Mouse (Mus musculus): Measurements from ENCODE around the gene Rhobtb3. TPM values are rescaled to one million over a fixed set of nuclear protein-coding genes. Genes with fewer than 3 reads are reported as not detected.
"Not testable (repeated sequence)": the region's sequence is repeated elsewhere in the genome, so short reads cannot be mapped to it uniquely, and the experiment has no call there.

Rhobtb3 gene
- total RNA-seq, 2 experiments from 2014 or later: 0.30 to 1.3 TPM

DNA sequence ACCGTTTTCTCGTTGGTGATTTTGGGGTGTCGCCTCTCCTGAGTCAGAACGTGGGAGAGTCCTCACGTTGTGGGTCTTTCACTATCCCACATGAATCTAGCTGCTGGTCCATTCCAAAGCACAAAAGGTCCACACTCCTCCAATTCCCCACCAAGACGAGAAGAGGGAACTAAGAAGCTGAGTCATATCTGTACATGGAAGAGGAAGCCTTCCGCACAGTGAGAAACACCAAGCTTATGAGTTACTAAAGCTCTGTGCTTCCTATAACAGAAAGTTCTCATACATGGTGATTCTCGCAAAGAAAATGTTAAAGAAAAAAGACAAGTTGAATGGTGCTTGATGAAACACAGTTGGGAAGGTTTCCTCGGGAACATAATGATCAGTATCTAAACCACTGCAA, 120.5 kb downstream of the Rhobtb3 start:
- ATAC-seq (replicated peaks; ENCODE audit: low FRiP score, poor library complexity, severe bottlenecking): no peak

DNA sequence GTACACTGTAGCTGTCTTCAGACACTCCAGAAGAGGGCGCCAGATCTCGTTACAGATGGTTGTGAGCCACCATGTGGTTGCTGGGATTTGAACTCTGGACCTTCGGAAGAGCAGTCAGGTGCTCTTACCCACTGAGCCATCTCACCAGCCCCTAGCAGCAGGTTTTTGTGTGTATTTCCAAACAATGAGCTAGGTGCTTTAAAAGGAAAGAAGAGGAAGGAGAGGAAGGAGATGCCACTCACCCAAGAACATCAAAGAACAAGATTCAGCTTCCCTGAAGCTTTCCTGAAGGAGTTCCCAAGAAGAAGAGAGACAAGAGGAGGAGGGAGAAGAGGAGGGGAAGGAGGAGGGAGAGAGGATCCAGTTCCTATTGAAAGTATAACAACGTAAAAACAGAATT, 121.4 kb downstream of the Rhobtb3 start:
- not testable (repeated sequence) for ATAC-seq (replicated peaks; ENCODE audit: low FRiP score, poor library complexity, severe bottlenecking)

DNA sequence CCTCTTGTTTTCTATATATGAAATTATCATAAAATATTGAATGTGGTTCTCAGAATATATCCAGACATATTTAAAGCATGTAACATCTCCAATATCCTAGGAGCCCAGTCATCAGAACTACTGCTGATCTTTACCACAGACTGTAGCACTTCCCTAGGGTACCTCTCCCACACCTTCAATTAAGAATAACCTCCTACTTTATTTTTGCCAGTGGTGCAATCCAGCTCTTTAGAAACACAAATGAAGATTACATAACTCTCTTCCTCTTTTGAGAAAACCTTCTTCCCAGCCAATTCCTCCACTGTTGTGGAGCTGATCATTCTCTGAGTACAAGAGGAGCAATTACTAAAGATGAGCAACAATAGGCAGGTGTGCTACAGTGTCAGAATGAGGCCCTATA, 123.8 kb downstream of the Rhobtb3 start:
- no peak for ATAC-seq (replicated peaks; ENCODE audit: low FRiP score, poor library complexity, severe bottlenecking)

Other genes starting within 250 kb of the Rhobtb3 start
- gene Ell2, start 237.2 kb downstream of the Rhobtb3 start, total RNA-seq (2015; ENCODE audit: low replicate concordance): 78.4 and 114 TPM in 2 replicates
- gene Ell2, start 237.2 kb downstream of the Rhobtb3 start, total RNA-seq (2017; ENCODE audit: low replicate concordance): 46.5 and 46.8 TPM in 2 replicates
- 62.9 and 66.7 TPM in 2 replicates for gene Glrx, start 104.1 kb downstream of the Rhobtb3 start, total RNA-seq (2015; ENCODE audit: low replicate concordance)
- 18.9 and 34.6 TPM in 2 replicates for gene Glrx, start 104.1 kb downstream of the Rhobtb3 start, total RNA-seq (2017; ENCODE audit: low replicate concordance)
- not detected in 2 replicates for gene Spata9, start 23.2 kb upstream of the Rhobtb3 start, total RNA-seq (2015; ENCODE audit: low replicate concordance)
- not detected in 2 replicates for gene Spata9, start 23.2 kb upstream of the Rhobtb3 start, total RNA-seq (2017; ENCODE audit: low replicate concordance)
- gene Rfesd, start 74.8 kb upstream of the Rhobtb3 start, total RNA-seq (2015; ENCODE audit: low replicate concordance): 21.6 and 52.0 TPM in 2 replicates
- gene Rfesd, start 74.8 kb upstream of the Rhobtb3 start, total RNA-seq (2017; ENCODE audit: low replicate concordance): 8.1 and 18.6 TPM in 2 replicates
- 0.72 TPM in 1 of 2 replicates, not detected in the other for gene Gpr150, start 113.1 kb upstream of the Rhobtb3 start, total RNA-seq (2015; ENCODE audit: low replicate concordance)
- 0.26 TPM in 1 of 2 replicates, not detected in the other for gene Gpr150, start 113.1 kb upstream of the Rhobtb3 start, total RNA-seq (2017; ENCODE audit: low replicate concordance)
- 0.84 and 1.1 TPM in 2 replicates for gene Arsk, start 154.7 kb upstream of the Rhobtb3 start, total RNA-seq (2015; ENCODE audit: low replicate concordance)
- 1.5 and 1.8 TPM in 2 replicates for gene Arsk, start 154.7 kb upstream of the Rhobtb3 start, total RNA-seq (2017; ENCODE audit: low replicate concordance)
- 2.5 and 7.2 TPM in 2 replicates for gene Ttc37, start 154.8 kb upstream of the Rhobtb3 start, total RNA-seq (2015; ENCODE audit: low replicate concordance)
- 4.5 and 9.4 TPM in 2 replicates for gene Ttc37, start 154.8 kb upstream of the Rhobtb3 start, total RNA-seq (2017; ENCODE audit: low replicate concordance)

Data from erythroid progenitor cell, adult 5-6 weeks (primary cell).